Mouse (Mus musculus) neutrophil, adult 83 days (primary cell): Measurements from ENCODE around the gene Ctsf. TPM values are rescaled to one million over a fixed set of nuclear protein-coding genes. Genes with fewer than 3 reads are reported as not detected.

ENCODE experiments used
- total RNA-seq, 2 experiments: library from RNA; stranded (reverse); gene quantifications; one replicate each; pipeline ENCODE4 v1.2.4; 2023

Ctsf gene
- 1 to 10 TPM; 1.8 to 5.3 TPM for total RNA-seq

GRCm38 (mm10) chr19:4854552-4855469 lies at the start of gene Ctsf:
Ctsf (plus strand) TSS chr19:4855130.

DNA sequence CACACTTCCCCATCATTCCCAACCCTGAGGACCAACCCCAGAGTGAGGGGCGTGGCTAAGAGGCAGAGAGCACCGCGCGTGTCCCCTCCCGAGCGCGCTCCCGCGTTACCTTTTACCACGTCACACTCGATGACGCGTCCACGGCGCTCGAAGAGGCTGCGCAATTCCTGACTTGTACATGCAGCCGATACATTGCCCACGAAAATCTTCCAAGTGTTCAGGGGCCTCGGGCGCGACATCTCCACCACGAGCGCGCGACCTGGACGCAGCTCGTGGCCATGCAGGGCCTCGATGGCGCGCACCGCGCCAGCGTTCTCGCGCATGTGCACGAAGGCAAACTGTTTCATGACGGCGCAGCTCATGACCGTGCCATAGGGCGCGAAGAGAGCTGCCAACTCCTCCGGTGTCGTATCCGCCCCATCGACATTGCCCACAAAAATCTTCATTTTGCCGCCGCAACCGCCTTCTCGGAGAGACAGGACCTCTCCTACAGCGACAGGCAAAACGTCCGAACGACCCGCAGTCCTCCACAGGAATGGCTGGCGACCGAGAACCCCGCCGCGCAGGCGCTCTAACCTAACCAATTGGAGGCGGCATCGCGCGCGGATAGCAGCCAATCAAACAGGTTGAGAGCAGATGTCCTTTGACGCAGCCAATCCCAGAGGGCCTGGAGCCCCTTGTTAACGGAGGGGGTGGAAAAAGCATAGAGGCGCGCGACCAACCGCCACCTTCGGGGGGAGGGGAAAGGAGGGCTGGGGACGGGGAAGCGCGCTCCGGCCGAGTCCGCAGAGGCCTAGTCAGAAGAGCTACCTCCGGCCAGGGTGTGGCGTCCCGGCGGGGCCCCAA lies 43.6 kb upstream of the Ctsf start, which contains the start of the genes Gm21992 and Rbm14:
Gene Gm21992 (minus strand): TSS at position 550 of the 846 bp plus-strand sequence.
Gene Rbm14 (minus strand): TSS at position 572 of the 846 bp plus-strand sequence.

GRCm38 (mm10) chr19:4839149-4839548 lies 15.8 kb upstream of the Ctsf start, which contains the start of the genes Ccs and Ccdc87:
Ccs (minus strand) TSS chr19:4839332.
Ccdc87 (plus strand) TSS chr19:4839366.

GRCm38 (mm10) chr19:4877785-4878184 lies 22.9 kb downstream of the Ctsf start, which contains the start of gene Actn3:
Actn3 (minus strand) TSS chr19:4877909.

GRCm38 (mm10) chr19:4878405-4879323 lies 23.7 kb downstream of the Ctsf start, which contains the start of gene Zdhhc24:
Zdhhc24 (plus strand) TSS chr19:4878668.

DNA sequence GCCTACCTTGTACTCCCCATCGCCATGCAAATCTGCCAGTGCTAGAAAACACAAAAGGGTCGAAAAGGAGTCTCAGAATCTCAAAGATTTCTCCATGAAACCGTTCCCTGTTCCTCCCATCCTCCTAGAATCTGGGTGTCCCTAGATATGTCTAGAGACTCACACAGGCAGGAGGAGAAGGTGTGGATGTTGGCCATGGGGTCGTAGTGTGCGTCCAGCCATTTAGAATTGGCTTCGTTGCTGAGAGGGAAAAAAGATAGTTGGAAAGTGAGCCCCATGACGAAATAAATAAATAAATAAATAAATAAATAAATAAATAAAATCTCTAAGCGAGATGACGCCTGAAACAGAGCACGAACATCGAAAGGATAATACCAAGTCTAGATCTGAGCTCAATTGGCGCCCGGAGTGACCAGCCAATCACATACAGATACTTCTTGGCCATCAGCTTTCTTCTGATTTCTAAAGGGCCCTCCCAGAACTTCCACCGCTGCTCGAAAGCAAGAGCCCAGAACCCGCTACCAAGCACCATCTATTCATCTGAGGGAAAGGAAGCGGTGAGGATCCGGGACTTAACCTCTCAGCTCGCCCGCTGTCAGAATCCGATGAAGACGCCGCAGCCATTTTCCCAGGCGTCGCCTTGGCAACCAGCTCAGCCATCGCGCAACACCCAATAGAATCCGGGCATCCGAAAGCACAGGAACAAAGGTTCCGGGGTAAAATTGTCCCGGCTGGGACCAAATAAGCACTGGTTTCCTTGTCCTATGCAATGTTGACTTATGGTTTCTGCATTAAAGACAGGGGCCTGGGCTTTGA lies 51.3 kb downstream of the Ctsf start, which contains the start of gene Bbs1:
Gene Bbs1 (minus strand): TSS at position 650 of the 816 bp plus-strand sequence.

Other genes starting within 250 kb of the Ctsf start
- under 1 TPM; 0.44 to 0.62 TPM for gene Lrfn4, start 239.5 kb upstream of the Ctsf start, total RNA-seq
- gene Rce1, start 229.5 kb upstream of the Ctsf start, total RNA-seq = 10 to 100 TPM; 13.8 to 16.1 TPM
- not detected for gene Gm960, start 156.5 kb upstream of the Ctsf start, total RNA-seq
- under 1 TPM in 1 of 2 experiments, not detected in 1; 0.49 TPM for gene Sptbn2, start 144.0 kb upstream of the Ctsf start, total RNA-seq
- 1 to 10 TPM; 4.8 to 7.0 TPM for gene Rbm4b, start 98.6 kb upstream of the Ctsf start, total RNA-seq
- 10 to 100 TPM; 39.5 to 45.5 TPM for gene Rbm4, start 61.2 kb upstream of the Ctsf start, total RNA-seq
- 10 to 100 TPM; 12.1 to 12.5 TPM for gene Gm21992, start 43.5 kb upstream of the Ctsf start, total RNA-seq
- gene Rbm14, start 43.5 kb upstream of the Ctsf start, total RNA-seq = 10 to 100 TPM; 49.8 to 56.3 TPM
- 10 to 100 TPM; 14.6 to 15.8 TPM for gene Ccs, start 15.8 kb upstream of the Ctsf start, total RNA-seq
- gene Ccdc87, start 15.8 kb upstream of the Ctsf start, total RNA-seq = not detected
- gene Actn3, start 22.8 kb downstream of the Ctsf start, total RNA-seq = under 1 TPM; 0.75 TPM
- gene Zdhhc24, start 23.5 kb downstream of the Ctsf start, total RNA-seq = 1 to 10 TPM; 6.6 to 7.5 TPM
- 1 to 10 TPM in 1 of 2 experiments, under 1 TPM in 1; 0.99 to 1.5 TPM for gene Bbs1, start 51.5 kb downstream of the Ctsf start, total RNA-seq
- 10 to 100 TPM; 48.8 to 53.1 TPM for gene Dpp3, start 73.2 kb downstream of the Ctsf start, total RNA-seq
- under 1 TPM in 1 of 2 experiments, not detected in 1; 0.15 TPM for gene Peli3, start 88.0 kb downstream of the Ctsf start, total RNA-seq
- gene Mrpl11, start 107.0 kb downstream of the Ctsf start, total RNA-seq = 10 to 100 TPM; 10.8 to 17.3 TPM
- under 1 TPM in 1 of 2 experiments, not detected in 1; 0.13 TPM for gene Npas4, start 135.2 kb downstream of the Ctsf start, total RNA-seq
- gene Slc29a2, start 168.7 kb downstream of the Ctsf start, total RNA-seq = 1 to 10 TPM in 1 of 2 experiments, under 1 TPM in 1; 0.75 to 1.1 TPM
- 1 to 10 TPM; 5.2 to 5.8 TPM for gene B4gat1, start 183.7 kb downstream of the Ctsf start, total RNA-seq
- gene AC124502.3, start 183.8 kb downstream of the Ctsf start, total RNA-seq = 1 to 10 TPM in 1 of 2 experiments, not detected in 1; 1.1 TPM
- 10 to 100 TPM; 28.7 to 34.4 TPM for gene Brms1, start 186.2 kb downstream of the Ctsf start, total RNA-seq
- under 1 TPM; 0.66 to 0.97 TPM for gene Rin1, start 195.4 kb downstream of the Ctsf start, total RNA-seq
- under 1 TPM; 0.13 to 0.15 TPM for gene Cd248, start 212.9 kb downstream of the Ctsf start, total RNA-seq
- under 1 TPM in 1 of 2 experiments, not detected in 1; 0.15 TPM for gene Tmem151a, start 230.4 kb downstream of the Ctsf start, total RNA-seq
- 10 to 100 TPM; 12.3 to 13.7 TPM for gene Yif1a, start 233.4 kb downstream of the Ctsf start, total RNA-seq
- gene Cnih2, start 243.4 kb downstream of the Ctsf start, total RNA-seq = 1 to 10 TPM in 1 of 2 experiments, under 1 TPM in 1; 0.51 to 1.2 TPM